Mouse (Mus musculus) neural tube, embryonic 14.5 days (tissue): Measurements from ENCODE around the gene Ceacam20. TPM values are rescaled to one million over a fixed set of nuclear protein-coding genes. Genes with fewer than 3 reads are reported as not detected.

ENCODE experiments used
- polyA plus RNA-seq: library from polyadenylated mRNA; unstranded; fragments of >200 nt; fragmentation: Nextera tagmentation; extraction: Ambion mirVana; gene quantifications from 2 replicates; pipeline ENCODE4 v1.2.1, GENCODE M21; 2014

Ceacam20 gene
- polyA plus RNA-seq, 1 experiment from 2014 or later, result not detected

Other genes starting within 250 kb of the Ceacam20 start
- 121 and 124 TPM in 2 replicates for gene Tomm40, start 250.0 kb upstream of the Ceacam20 start, polyA plus RNA-seq
- 44.7 and 47.4 TPM in 2 replicates for gene Nectin2, start 214.9 kb upstream of the Ceacam20 start, polyA plus RNA-seq
- 9.3 and 16.0 TPM in 2 replicates for gene Bcam, start 194.4 kb upstream of the Ceacam20 start, polyA plus RNA-seq
- gene Cblc, start 168.6 kb upstream of the Ceacam20 start, polyA plus RNA-seq, result 0.54 TPM in 1 of 2 replicates, not detected in the other
- gene Bcl3, start 142.6 kb upstream of the Ceacam20 start, polyA plus RNA-seq, result 0.24 and 1.2 TPM in 2 replicates
- gene Gm19345, start 113.4 kb upstream of the Ceacam20 start, polyA plus RNA-seq, result 9.5 and 11.6 TPM in 2 replicates
- gene Ceacam16, start 104.1 kb upstream of the Ceacam20 start, polyA plus RNA-seq, result 0.37 and 0.40 TPM in 2 replicates
- not detected in 2 replicates for gene Ceacam19, start 77.4 kb upstream of the Ceacam20 start, polyA plus RNA-seq
- gene Pvr, start 44.3 kb upstream of the Ceacam20 start, polyA plus RNA-seq, result 7.2 and 9.1 TPM in 2 replicates
- gene Igsf23, start 14.7 kb upstream of the Ceacam20 start, polyA plus RNA-seq, result not detected in 2 replicates
- not detected in 2 replicates for gene Nlrp9b, start 26.1 kb downstream of the Ceacam20 start, polyA plus RNA-seq
- not detected in 2 replicates for gene Vmn1r91, start 134.3 kb downstream of the Ceacam20 start, polyA plus RNA-seq
- not detected in 2 replicates for gene Gm16442, start 157.2 kb downstream of the Ceacam20 start, polyA plus RNA-seq
- gene Vmn1r93, start 173.7 kb downstream of the Ceacam20 start, polyA plus RNA-seq, result not detected in 2 replicates
- gene Vmn1r94, start 203.0 kb downstream of the Ceacam20 start, polyA plus RNA-seq, result not detected in 2 replicates
- not detected in 2 replicates for gene Vmn1r95, start 228.3 kb downstream of the Ceacam20 start, polyA plus RNA-seq
- gene Gm6164, start 240.2 kb downstream of the Ceacam20 start, polyA plus RNA-seq, result not detected in 2 replicates